Mouse (Mus musculus): Measurements from ENCODE around the gene Dsel. TPM values are rescaled to one million over a fixed set of nuclear protein-coding genes. Genes with fewer than 3 reads are reported as not detected.

The Dsel gene
- polyA plus RNA-seq (2012) = 6.1 and 7.9 TPM in 2 replicates

GRCm38 (mm10) chr1:111864779-111865165, at the start of gene Dsel:
Gene Dsel, minus strand, starts transcription at chr1:111864918.

All from megakaryocyte-erythroid progenitor cell, adult 5 weeks (primary cell).